Mouse (Mus musculus) G1E (cell line): Measurements from ENCODE around the gene Prdx2.

Experiments
- CTCF ChIP-seq: IDR thresholded peaks from 2 replicates; pipeline ENCODE4 v1.5.1; 2012; ENCODE audit warnings: low read depth, low read length, inconsistent platforms, mixed read lengths
- GATA1 ChIP-seq: IDR thresholded peaks from 2 replicates; pipeline ENCODE4 v1.6.1; 2012; ENCODE audit warnings: borderline replicate concordance, low read length, inconsistent platforms, mixed read lengths
- POLR2AphosphoS5 ChIP-seq: IDR thresholded peaks from 2 replicates; pipeline ENCODE4 v1.6.1; 2012; ENCODE audit warnings: low read depth, low read length, inconsistent platforms; ENCODE audit not compliant: insufficient replicate concordance

DNA sequence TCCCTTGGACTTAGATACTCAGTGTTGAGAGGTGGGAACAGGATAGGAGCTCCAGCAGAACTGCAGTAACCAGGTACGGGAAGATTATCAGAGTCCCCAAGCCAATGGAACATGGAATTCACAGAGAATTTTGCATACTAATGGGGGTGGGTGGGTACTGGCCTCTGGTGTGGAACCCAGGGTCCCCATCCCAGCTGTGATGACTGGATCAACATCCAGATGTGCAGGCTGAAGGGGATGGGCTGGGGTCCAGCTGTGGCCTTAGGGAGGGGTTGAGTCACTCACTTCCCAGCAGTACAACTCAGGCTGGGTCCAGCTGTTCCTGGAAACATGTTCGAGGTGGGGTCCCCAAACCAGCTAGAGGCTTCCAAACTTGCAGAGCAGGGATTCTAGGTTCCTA is 18.5 kb downstream of the Prdx2 start:
- no peak for TF ChIP-seq CTCF
- TF ChIP-seq POLR2AphosphoS5: no peak
- no peak for TF ChIP-seq GATA1
